Mouse (Mus musculus): ENCODE measurements around the gene Rev3l.
"Not testable (repeated sequence)": the region's sequence is repeated elsewhere in the genome, so short reads cannot be mapped to it uniquely, and the experiment has no call there.

Gene Rev3l

GRCm38 (mm10) chr10:39785241-39785640 is 53.3 kb downstream of the Rev3l start:
- DNase-seq (ENCODE audit: low spot score), result no peak

- DNase-seq (ENCODE audit: low spot score), result no peak
Observed at GRCm38 (mm10) chr10:39793295-39793694, 61.4 kb downstream of the Rev3l start.

GRCm38 (mm10) chr10:39811507-39811906 is 79.6 kb downstream of the Rev3l start:
- peak; percentile 6 for DNase-seq (ENCODE audit: low spot score)

GRCm38 (mm10) chr10:39842621-39843020 is 110.7 kb downstream of the Rev3l start:
- DNase-seq (ENCODE audit: low spot score), result no peak

GRCm38 (mm10) chr10:39865509-39865908 is 133.6 kb downstream of the Rev3l start:
- DNase-seq (ENCODE audit: low spot score), result no peak

- DNase-seq (ENCODE audit: low spot score), result no peak
Observed at GRCm38 (mm10) chr10:39888621-39889020, 156.7 kb downstream of the Rev3l start.

GRCm38 (mm10) chr10:39893702-39894697 is 162.1 kb downstream of the Rev3l start:
- DNase-seq (ENCODE audit: low spot score), result no peak

- no peak for DNase-seq (ENCODE audit: low spot score)
Observed at GRCm38 (mm10) chr10:39896503-39896902, 164.6 kb downstream of the Rev3l start.

- peak; percentile 73 for DNase-seq (ENCODE audit: low spot score)
Observed at GRCm38 (mm10) chr10:39898874-39899371, 167.0 kb downstream of the Rev3l start, which contains the start of gene Mfsd4b4. Gene Mfsd4b4 (minus strand): TSS chr10:39899238.

GRCm38 (mm10) chr10:39904191-39904590 is 172.3 kb downstream of the Rev3l start:
- no peak for DNase-seq (ENCODE audit: low spot score)

- no peak for DNase-seq (ENCODE audit: low spot score)
Observed at GRCm38 (mm10) chr10:39906799-39907658, 175.1 kb downstream of the Rev3l start.

- no peak for DNase-seq (ENCODE audit: low spot score)
Observed at GRCm38 (mm10) chr10:39908768-39909441, 177.0 kb downstream of the Rev3l start.

- DNase-seq (ENCODE audit: low spot score), result no peak
Observed at GRCm38 (mm10) chr10:39912616-39913015, 180.7 kb downstream of the Rev3l start.

GRCm38 (mm10) chr10:39924556-39924955 is 192.6 kb downstream of the Rev3l start:
- DNase-seq (ENCODE audit: low spot score), result not testable (repeated sequence)
